Mouse (Mus musculus) forebrain, embryonic 12.5 days (tissue): ENCODE results near the gene Fgfbp3. TPM values are rescaled to one million over a fixed set of nuclear protein-coding genes. Genes with fewer than 3 reads are reported as not detected.
"Not testable (repeated sequence)": the region's sequence is repeated elsewhere in the genome, so short reads cannot be mapped to it uniquely, and the experiment has no call there.

ENCODE experiments used
- ATAC-seq: fragments of 200-750 bp; cut with Nextera tagmentation; 2 replicates; pipeline ENCODE4 v1.8.0; 2017; ENCODE audit warnings: moderate TSS enrichment; ENCODE audit not compliant: low FRiP score
- H3K27ac ChIP-seq: fragments of 300-500 bp; sonication (generic); 2 replicates; pipeline ENCODE4 v1.5.1; 2016; ENCODE audit warnings: mild to moderate bottlenecking
- H3K27me3 ChIP-seq: fragments of 300-500 bp; sonication (generic); 2 replicates; pipeline ENCODE4 v1.6.1; 2016; ENCODE audit warnings: mild to moderate bottlenecking
- H3K36me3 ChIP-seq: fragments of 300-500 bp; sonication (generic); replicated peaks from 2 replicates; pipeline ENCODE4 v1.6.1; 2016; ENCODE audit warnings: mild to moderate bottlenecking
- H3K4me1 ChIP-seq: fragments of 300-500 bp; sonication (generic); 2 replicates; pipeline ENCODE4 v1.6.1; 2016
- H3K4me2 ChIP-seq: fragments of 300-500 bp; sonication (generic); 2 replicates; pipeline ENCODE4 v1.6.1; 2016; ENCODE audit warnings: mild to moderate bottlenecking, moderate library complexity
- H3K4me3 ChIP-seq: fragments of 300-500 bp; sonication (generic); replicated peaks from 2 replicates; pipeline ENCODE4 v1.5.1; 2016; ENCODE audit warnings: mild to moderate bottlenecking
- H3K9ac ChIP-seq: fragments of 300-500 bp; sonication (generic); 2 replicates; pipeline ENCODE4 v1.6.1; 2016; ENCODE audit warnings: mild to moderate bottlenecking
- H3K9me3 ChIP-seq: fragments of 300-500 bp; sonication (generic); 2 replicates; pipeline ENCODE4 v1.6.1; 2016
- WGBS: fragments of 180-500 bp; shearing (Covaris S2); methylation state at CpG from one replicate; pipeline ENCODE4 v1.1.7; 2016; 5-methylcytosine and 5-hydroxymethylcytosine counted together
- polyA plus RNA-seq: library from polyadenylated mRNA; unstranded; fragments of >200 nt; fragmentation: Nextera tagmentation; extraction: Ambion mirVana; gene quantifications from 2 replicates; pipeline ENCODE4 v1.2.1, GENCODE M21; 2016

Gene Fgfbp3
- 34.2 and 40.5 TPM in 2 replicates for polyA plus RNA-seq

GRCm38 (mm10) chr19:36919466-36919865, at the start of gene Fgfbp3:
Fgfbp3 (minus strand) TSS chr19:36919615.
- peak within 1 kb of the TSS; percentile 92 for H3K9ac ChIP-seq
- H3K4me1 ChIP-seq, result peaks cover 18% of the 10 kb centered on the region
- H3K27ac ChIP-seq, result peak within 1 kb of the TSS; percentile 97
- H3K36me3 ChIP-seq, result no peaks in the 10 kb centered on the region
- H3K4me3 ChIP-seq, result peak within 1 kb of the TSS; percentile 90
- peak; percentile 24; the same call in 1 of the 2 replicates for ATAC-seq
- 6% methylated on average over 12 of the region's 12 CpGs for WGBS
- H3K9me3 ChIP-seq, result no peaks in the 10 kb centered on the region
- H3K4me2 ChIP-seq, result peak within 1 kb of the TSS; percentile 74
- H3K27me3 ChIP-seq, result no peaks in the 10 kb centered on the region

- ATAC-seq, H3K9ac ChIP-seq, H3K4me1 ChIP-seq, H3K27ac ChIP-seq, H3K27me3 ChIP-seq, H3K4me2 ChIP-seq, H3K9me3 ChIP-seq, H3K4me3 ChIP-seq: not testable (repeated sequence)
- H3K36me3 ChIP-seq, result peaks cover 50% of the 10 kb centered on the region
- WGBS, result 90% methylated on average over 6 of the region's 6 CpGs
Observed at GRCm38 (mm10) chr19:36962544-36963260, 43.3 kb upstream of the Fgfbp3 start.

- H3K4me1 ChIP-seq, result no peaks in the 10 kb centered on the region
- H3K27ac ChIP-seq, result no peak overlapping the region
- whole genome bisulfite sequencing, result 97% methylated on average over 1 of the region's 1 CpGs
- ATAC-seq, result no peak
- H3K36me3 ChIP-seq, result peaks cover 45% of the 10 kb centered on the region
- no peak overlapping the region for H3K4me2 ChIP-seq
- no peaks in the 10 kb centered on the region for H3K27me3 ChIP-seq
- no peak overlapping the region for H3K4me3 ChIP-seq
- no peaks in the 10 kb centered on the region for H3K9me3 ChIP-seq
- no peak overlapping the region for H3K9ac ChIP-seq
Observed at GRCm38 (mm10) chr19:36961320-36961719, 41.9 kb upstream of the Fgfbp3 start.

- no peaks in the 10 kb centered on the region for H3K9me3 ChIP-seq
- H3K4me3 ChIP-seq, result no peak overlapping the region
- H3K27ac ChIP-seq, result no peak overlapping the region
- WGBS, result 89% methylated on average over 4 of the region's 4 CpGs
- no peaks in the 10 kb centered on the region for H3K27me3 ChIP-seq
- no peak overlapping the region for H3K4me2 ChIP-seq
- H3K36me3 ChIP-seq, result peaks cover 30% of the 10 kb centered on the region
- H3K9ac ChIP-seq, result no peak overlapping the region
- ATAC-seq, result no peak
- H3K4me1 ChIP-seq, result no peaks in the 10 kb centered on the region
Observed at GRCm38 (mm10) chr19:36958331-36958730, 38.9 kb upstream of the Fgfbp3 start.

- 65% methylated on average over 4 of the region's 4 CpGs for WGBS
- Histone ChIP-seq H3K4me2 (no peak overlapping the region), H3K27me3 (no peaks in the 10 kb centered on the region), H3K4me1 (no peaks in the 10 kb centered on the region), H3K36me3 (peaks cover 11% of the 10 kb centered on the region), H3K9ac (no peak overlapping the region), H3K27ac (no peak overlapping the region), H3K4me3 (no peak overlapping the region), H3K9me3 (no peaks in the 10 kb centered on the region)
- ATAC-seq, result no peak
Observed at GRCm38 (mm10) chr19:36953637-36954206, 34.3 kb upstream of the Fgfbp3 start.

GRCm38 (mm10) chr19:36940064-36940463, 20.6 kb upstream of the Fgfbp3 start:
- H3K4me1 ChIP-seq, result no peaks in the 10 kb centered on the region
- no peak overlapping the region for H3K4me2 ChIP-seq
- H3K9me3 ChIP-seq, result no peaks in the 10 kb centered on the region
- no peak overlapping the region for H3K9ac ChIP-seq
- WGBS, result 94% methylated on average over 1 of the region's 1 CpGs
- H3K4me3 ChIP-seq, result no peak overlapping the region
- no peaks in the 10 kb centered on the region for H3K27me3 ChIP-seq
- H3K36me3 ChIP-seq, result no peaks in the 10 kb centered on the region; the same call in 1 of the 2 replicates
- H3K27ac ChIP-seq, result no peak overlapping the region
- ATAC-seq, result no peak

- H3K9ac ChIP-seq, result no peak overlapping the region
- no peak overlapping the region for H3K4me2 ChIP-seq
- no peak for ATAC-seq
- no peak overlapping the region for H3K27ac ChIP-seq
- H3K4me3 ChIP-seq, result no peak overlapping the region
- H3K9me3 ChIP-seq, result no peaks in the 10 kb centered on the region
- no peaks in the 10 kb centered on the region; the same call in 1 of the 2 replicates for H3K36me3 ChIP-seq
- H3K27me3 ChIP-seq, result no peaks in the 10 kb centered on the region
- no peaks in the 10 kb centered on the region for H3K4me1 ChIP-seq
Observed at GRCm38 (mm10) chr19:36938008-36938407, 18.6 kb upstream of the Fgfbp3 start.

- WGBS, result 95% methylated on average over 4 of the region's 4 CpGs
- no peaks in the 10 kb centered on the region; the same call in 1 of the 2 replicates for H3K36me3 ChIP-seq
- no peak overlapping the region for H3K4me3 ChIP-seq
- no peak overlapping the region for H3K27ac ChIP-seq
- H3K4me1 ChIP-seq, result no peaks in the 10 kb centered on the region
- H3K27me3 ChIP-seq, result no peaks in the 10 kb centered on the region
- H3K4me2 ChIP-seq, result no peak overlapping the region
- no peaks in the 10 kb centered on the region for H3K9me3 ChIP-seq
- no peak overlapping the region for H3K9ac ChIP-seq
- no peak for ATAC-seq
Observed at GRCm38 (mm10) chr19:36936285-36936684, 16.9 kb upstream of the Fgfbp3 start.

GRCm38 (mm10) chr19:36932613-36933012, 13.2 kb upstream of the Fgfbp3 start:
- peaks cover 4% of the 10 kb centered on the region; the same call in 1 of the 2 replicates for H3K4me1 ChIP-seq
- no peak for ATAC-seq
- no peak overlapping the region for H3K27ac ChIP-seq
- H3K9me3 ChIP-seq, result no peaks in the 10 kb centered on the region
- no peak overlapping the region for H3K4me3 ChIP-seq
- no peaks in the 10 kb centered on the region for H3K27me3 ChIP-seq
- no peaks in the 10 kb centered on the region; the same call in 1 of the 2 replicates for H3K36me3 ChIP-seq
- H3K4me2 ChIP-seq, result no peak overlapping the region
- H3K9ac ChIP-seq, result no peak overlapping the region
- 95% methylated on average over 2 of the region's 2 CpGs for WGBS

- Histone ChIP-seq H3K9me3 (no peaks in the 10 kb centered on the region), H3K27ac (no peak overlapping the region), H3K27me3 (no peaks in the 10 kb centered on the region), H3K4me2 (no peak overlapping the region), H3K4me1 (peaks cover 8% of the 10 kb centered on the region), H3K36me3 (no peaks in the 10 kb centered on the region; the same call in 1 of the 2 replicates), H3K4me3 (no peak overlapping the region), H3K9ac (no peak overlapping the region)
- ATAC-seq, result no peak
Observed at GRCm38 (mm10) chr19:36932097-36932496, 12.7 kb upstream of the Fgfbp3 start.

- H3K9ac ChIP-seq, result no peak overlapping the region
- no peak overlapping the region for H3K4me3 ChIP-seq
- no peak overlapping the region for H3K27ac ChIP-seq
- H3K9me3 ChIP-seq, result no peaks in the 10 kb centered on the region
- H3K4me1 ChIP-seq, result peaks cover 19% of the 10 kb centered on the region
- H3K4me2 ChIP-seq, result no peak overlapping the region
- H3K27me3 ChIP-seq, result no peaks in the 10 kb centered on the region
- no peak for ATAC-seq
- no peaks in the 10 kb centered on the region for H3K36me3 ChIP-seq
Observed at GRCm38 (mm10) chr19:36929816-36930215, 10.4 kb upstream of the Fgfbp3 start.

GRCm38 (mm10) chr19:36927800-36928361, 8.5 kb upstream of the Fgfbp3 start:
- H3K4me2 ChIP-seq, result peak overlapping the region; percentile 79

More at GRCm38 (mm10) chr19:36927800-36928361, 8.5 kb upstream of the Fgfbp3 start:
- Histone ChIP-seq H3K4me3 (no peak overlapping the region), H3K9me3 (no peaks in the 10 kb centered on the region), H3K36me3 (no peaks in the 10 kb centered on the region), H3K27ac (no peak overlapping the region), H3K27me3 (no peaks in the 10 kb centered on the region), H3K4me1 (peaks cover 21% of the 10 kb centered on the region), H3K9ac (no peak overlapping the region)
- ATAC-seq, result no peak
- WGBS, result 86% methylated on average over 6 of the region's 6 CpGs
